Mouse (Mus musculus) liver, embryonic 11.5 days (tissue): Measurements from ENCODE around the gene Hey2. TPM values are rescaled to one million over a fixed set of nuclear protein-coding genes. Genes with fewer than 3 reads are reported as not detected.

Experiments used
- ATAC-seq: fragments of 200-750 bp; cut with Nextera tagmentation; replicated peaks from 2 replicates; pipeline ENCODE4 v1.8.0; 2017; ENCODE audit warnings: moderate number of reproducible peaks, mild to moderate bottlenecking, moderate TSS enrichment, moderate library complexity; ENCODE audit not compliant: low FRiP score
- DNase-seq: peaks from one replicate; pipeline ENCODE4 v3.0.0-alpha.2; 2017; ENCODE audit warnings: low spot score
- H3K27ac ChIP-seq: fragments of 300-500 bp; sonication (generic); 2 replicates; pipeline ENCODE4 v1.5.1; 2014; ENCODE audit warnings: mild to moderate bottlenecking, low read depth, low read length, control low read depth
- H3K27me3 ChIP-seq: fragments of 300-500 bp; sonication (generic); replicated peaks from 2 replicates; pipeline ENCODE4 v1.6.1; 2014; ENCODE audit warnings: low read length, mixed read lengths; ENCODE audit not compliant: control insufficient read depth, insufficient read depth
- H3K36me3 ChIP-seq: fragments of 300-500 bp; sonication (generic); 2 replicates; pipeline ENCODE4 v1.6.1; 2014; ENCODE audit warnings: mild to moderate bottlenecking, low read length, moderate library complexity, mixed read lengths; ENCODE audit not compliant: control insufficient read depth, insufficient read depth
- H3K4me1 ChIP-seq: fragments of 300-500 bp; sonication (generic); replicated peaks from 2 replicates; pipeline ENCODE4 v1.6.1; 2014; ENCODE audit warnings: low read length, mixed read lengths; ENCODE audit not compliant: control insufficient read depth, insufficient read depth
- H3K4me2 ChIP-seq: fragments of 300-500 bp; sonication (generic); 2 replicates; pipeline ENCODE4 v1.6.1; 2014; ENCODE audit warnings: mild to moderate bottlenecking, control low read depth, moderate library complexity
- H3K4me3 ChIP-seq: fragments of 300-500 bp; sonication (generic); 2 replicates; pipeline ENCODE4 v1.5.1; 2014; ENCODE audit warnings: low read depth, low read length, control low read depth
- H3K9ac ChIP-seq: fragments of 300-500 bp; sonication (generic); 2 replicates; pipeline ENCODE4 v1.6.1; 2014; ENCODE audit warnings: low read depth, low read length, control low read depth
- H3K9me3 ChIP-seq: fragments of 300-500 bp; sonication (generic); 2 replicates; pipeline ENCODE4 v1.6.1; 2016; ENCODE audit warnings: low read length, inconsistent platforms, mixed read lengths; ENCODE audit not compliant: control insufficient read depth
- WGBS: fragments of 180-500 bp; shearing (Covaris S2); extraction: QIAGEN DNeasy Blood & Tissue Kit; methylation state at CpG from one replicate; pipeline ENCODE4 v1.1.7; 2014; 5-methylcytosine and 5-hydroxymethylcytosine counted together
- polyA plus RNA-seq: library from polyadenylated mRNA; unstranded; fragments of >200 nt; fragmentation: Nextera tagmentation; extraction: Ambion mirVana; gene quantifications from 2 replicates; pipeline ENCODE4 v1.2.1, GENCODE M21; 2014

Hey2 gene
- polyA plus RNA-seq, 1 experiment from 2014 or later, result 0.93 TPM

GRCm38 (mm10) chr10:30799713-30800450 is 42.7 kb downstream of the Hey2 start:
- H3K9me3 ChIP-seq, result peaks cover 3% of the 10 kb centered on the region; the same call in 1 of the 2 replicates
- ATAC-seq, result no peak
- no peak overlapping the region for H3K27ac ChIP-seq
- no peaks in the 10 kb centered on the region for H3K27me3 ChIP-seq
- no peak overlapping the region for H3K4me3 ChIP-seq
- H3K4me1 ChIP-seq, result peaks cover 6% of the 10 kb centered on the region
- no peak for DNase-seq
- H3K36me3 ChIP-seq, result no peaks in the 10 kb centered on the region; the same call in 1 of the 2 replicates
- no peak overlapping the region for H3K4me2 ChIP-seq
- 89% methylated on average over 2 of the region's 2 CpGs for WGBS
- H3K9ac ChIP-seq, result no peak overlapping the region

- peaks cover 3% of the 10 kb centered on the region; the same call in 1 of the 2 replicates for H3K9me3 ChIP-seq
- no peak overlapping the region for H3K4me2 ChIP-seq
- H3K27me3 ChIP-seq, result no peaks in the 10 kb centered on the region
- H3K4me1 ChIP-seq, result no peaks in the 10 kb centered on the region
- no peak overlapping the region for H3K27ac ChIP-seq
- H3K9ac ChIP-seq, result no peak overlapping the region
- H3K36me3 ChIP-seq, result peaks cover 4% of the 10 kb centered on the region; the same call in 1 of the 2 replicates
- ATAC-seq, result no peak
- no peak for DNase-seq
- H3K4me3 ChIP-seq, result no peak overlapping the region
- WGBS, result 73% methylated on average over 5 of the region's 5 CpGs
Observed at GRCm38 (mm10) chr10:30796469-30797261, 45.9 kb downstream of the Hey2 start.

GRCm38 (mm10) chr10:30791016-30791415 is 51.6 kb downstream of the Hey2 start:
- no peak for ATAC-seq

GRCm38 (mm10) chr10:30789521-30789920 is 53.1 kb downstream of the Hey2 start:
- no peak overlapping the region for H3K27ac ChIP-seq
- DNase-seq (no peak), ATAC-seq (no peak)
- H3K27me3 ChIP-seq, result no peaks in the 10 kb centered on the region
- H3K9me3 ChIP-seq, result no peaks in the 10 kb centered on the region
- 0 out of 2 replicates have a peak, but pooled peaks cover 4% of the 10 kb centered on the region for H3K36me3 ChIP-seq
- H3K4me3 ChIP-seq, result no peak overlapping the region
- H3K4me2 ChIP-seq, result no peak overlapping the region
- 94% methylated on average over 5 of the region's 5 CpGs for WGBS
- H3K4me1 ChIP-seq, result no peaks in the 10 kb centered on the region; the same call in 1 of the 2 replicates
- no peak overlapping the region for H3K9ac ChIP-seq

More at GRCm38 (mm10) chr10:30791016-30791415, 51.6 kb downstream of the Hey2 start:
- Histone ChIP-seq H3K9me3 (peaks cover 3% of the 10 kb centered on the region; the same call in 1 of the 2 replicates), H3K27ac (no peak overlapping the region), H3K4me3 (no peak overlapping the region), H3K9ac (no peak overlapping the region), H3K36me3 (peaks cover 4% of the 10 kb centered on the region; the same call in 1 of the 2 replicates), H3K4me1 (no peaks in the 10 kb centered on the region; the same call in 1 of the 2 replicates), H3K27me3 (no peaks in the 10 kb centered on the region), H3K4me2 (no peak overlapping the region)
- DNase-seq, result no peak
- 88% methylated on average over 3 of the region's 3 CpGs for WGBS

- DNase-seq, result no peak
- no peak overlapping the region for H3K9ac ChIP-seq
- H3K27ac ChIP-seq, result no peak overlapping the region
- no peaks in the 10 kb centered on the region; the same call in none of the 2 replicates for H3K4me1 ChIP-seq
- peaks cover 2% of the 10 kb centered on the region; the same call in 1 of the 2 replicates for H3K36me3 ChIP-seq
- ATAC-seq, result no peak
- H3K9me3 ChIP-seq, result no peaks in the 10 kb centered on the region
- H3K27me3 ChIP-seq, result no peaks in the 10 kb centered on the region
- no peak overlapping the region for H3K4me2 ChIP-seq
- WGBS, result 72% methylated on average over 1 of the region's 1 CpGs
- H3K4me3 ChIP-seq, result no peak overlapping the region
Observed at GRCm38 (mm10) chr10:30788340-30788721, 54.3 kb downstream of the Hey2 start.

- WGBS, result 71% methylated on average over 3 of the region's 3 CpGs
- DNase-seq (no peak), ATAC-seq (peak; percentile 69)
- Histone ChIP-seq H3K4me3 (no peak overlapping the region), H3K4me2 (no peak overlapping the region), H3K36me3 (peaks cover 2% of the 10 kb centered on the region; the same call in 1 of the 2 replicates), H3K27ac (no peak overlapping the region), H3K9me3 (no peaks in the 10 kb centered on the region), H3K4me1 (no peaks in the 10 kb centered on the region; the same call in none of the 2 replicates), H3K27me3 (no peaks in the 10 kb centered on the region), H3K9ac (no peak overlapping the region)
Observed at GRCm38 (mm10) chr10:30787684-30788339, 54.8 kb downstream of the Hey2 start.

GRCm38 (mm10) chr10:30786103-30786754 is 56.4 kb downstream of the Hey2 start:
- DNase-seq (no peak), ATAC-seq (no peak)
- Histone ChIP-seq H3K27me3 (no peaks in the 10 kb centered on the region), H3K9me3 (no peaks in the 10 kb centered on the region), H3K4me2 (no peak overlapping the region), H3K36me3 (peaks cover 2% of the 10 kb centered on the region; the same call in 1 of the 2 replicates), H3K4me3 (no peak overlapping the region), H3K9ac (no peak overlapping the region), H3K4me1 (no peaks in the 10 kb centered on the region; the same call in none of the 2 replicates), H3K27ac (no peak overlapping the region)
- WGBS, result 86% methylated on average over 5 of the region's 5 CpGs
